Mouse (Mus musculus): ENCODE data around the gene Thy1.

The Thy1 gene

GRCm38 (mm10) chr9:44022100-44022847, 20.9 kb upstream of the Thy1 start:
- Histone ChIP-seq H3K27me3 (ENCODE audit: control insufficient read depth, insufficient read depth, low read length, poor library complexity, severe bottlenecking) (no peaks in the 10 kb centered on the region), H3K36me3 (ENCODE audit: control insufficient read depth, insufficient read depth, low read length, poor library complexity, severe bottlenecking) (no peaks in the 10 kb centered on the region)
- no peak for DNase-seq (ENCODE audit: low read depth, low spot score)

GRCm38 (mm10) chr9:44024096-44024495, 19.1 kb upstream of the Thy1 start:
- H3K27me3 ChIP-seq (ENCODE audit: control insufficient read depth, insufficient read depth, low read length, poor library complexity, severe bottlenecking): no peaks in the 10 kb centered on the region
- no peak for DNase-seq (ENCODE audit: low read depth, low spot score)
- no peaks in the 10 kb centered on the region for H3K36me3 ChIP-seq (ENCODE audit: control insufficient read depth, insufficient read depth, low read length, poor library complexity, severe bottlenecking)

- no peak for DNase-seq (ENCODE audit: low read depth, low spot score)
- H3K27me3 ChIP-seq (ENCODE audit: control insufficient read depth, insufficient read depth, low read length, poor library complexity, severe bottlenecking): no peaks in the 10 kb centered on the region
- no peaks in the 10 kb centered on the region for H3K36me3 ChIP-seq (ENCODE audit: control insufficient read depth, insufficient read depth, low read length, poor library complexity, severe bottlenecking)
Observed at GRCm38 (mm10) chr9:44029580-44030236, 13.5 kb upstream of the Thy1 start.

- Histone ChIP-seq H3K36me3 (ENCODE audit: control insufficient read depth, insufficient read depth, low read length, poor library complexity, severe bottlenecking) (no peaks in the 10 kb centered on the region), H3K27me3 (ENCODE audit: control insufficient read depth, insufficient read depth, low read length, poor library complexity, severe bottlenecking) (no peaks in the 10 kb centered on the region)
- DNase-seq (ENCODE audit: low read depth, low spot score): no peak
Observed at GRCm38 (mm10) chr9:44030646-44031045, 12.5 kb upstream of the Thy1 start.

- no peaks in the 10 kb centered on the region for H3K27me3 ChIP-seq (ENCODE audit: control insufficient read depth, insufficient read depth, low read length, poor library complexity, severe bottlenecking)
- no peak for DNase-seq (ENCODE audit: low read depth, low spot score)
- H3K36me3 ChIP-seq (ENCODE audit: control insufficient read depth, insufficient read depth, low read length, poor library complexity, severe bottlenecking): no peaks in the 10 kb centered on the region
Observed at GRCm38 (mm10) chr9:44031079-44031478, 12.1 kb upstream of the Thy1 start.

- Histone ChIP-seq H3K27me3 (ENCODE audit: control insufficient read depth, insufficient read depth, low read length, poor library complexity, severe bottlenecking) (no peaks in the 10 kb centered on the region), H3K36me3 (ENCODE audit: control insufficient read depth, insufficient read depth, low read length, poor library complexity, severe bottlenecking) (no peaks in the 10 kb centered on the region)
- no peak for DNase-seq (ENCODE audit: low read depth, low spot score)
Observed at GRCm38 (mm10) chr9:44031946-44032345, 11.2 kb upstream of the Thy1 start.

- DNase-seq (ENCODE audit: low read depth, low spot score): no peak
- no peaks in the 10 kb centered on the region for H3K36me3 ChIP-seq (ENCODE audit: control insufficient read depth, insufficient read depth, low read length, poor library complexity, severe bottlenecking)
- no peaks in the 10 kb centered on the region for H3K27me3 ChIP-seq (ENCODE audit: control insufficient read depth, insufficient read depth, low read length, poor library complexity, severe bottlenecking)
Observed at GRCm38 (mm10) chr9:44033317-44033716, 9.9 kb upstream of the Thy1 start.

GRCm38 (mm10) chr9:44033957-44034727, 9.0 kb upstream of the Thy1 start:
- no peak for DNase-seq (ENCODE audit: low read depth, low spot score)
- Histone ChIP-seq H3K27me3 (ENCODE audit: control insufficient read depth, insufficient read depth, low read length, poor library complexity, severe bottlenecking) (no peaks in the 10 kb centered on the region), H3K36me3 (ENCODE audit: control insufficient read depth, insufficient read depth, low read length, poor library complexity, severe bottlenecking) (no peaks in the 10 kb centered on the region)

GRCm38 (mm10) chr9:44037106-44037505, 6.1 kb upstream of the Thy1 start:
- H3K27me3 ChIP-seq (ENCODE audit: control insufficient read depth, insufficient read depth, low read length, poor library complexity, severe bottlenecking): no peaks in the 10 kb centered on the region
- DNase-seq (ENCODE audit: low read depth, low spot score): no peak
- no peaks in the 10 kb centered on the region for H3K36me3 ChIP-seq (ENCODE audit: control insufficient read depth, insufficient read depth, low read length, poor library complexity, severe bottlenecking)

GRCm38 (mm10) chr9:44041511-44042395, 1.4 kb upstream of the Thy1 start:
- H3K36me3 ChIP-seq (ENCODE audit: control insufficient read depth, insufficient read depth, low read length, poor library complexity, severe bottlenecking): no peaks in the 10 kb centered on the region
- DNase-seq (ENCODE audit: low read depth, low spot score): no peak
- H3K27me3 ChIP-seq (ENCODE audit: control insufficient read depth, insufficient read depth, low read length, poor library complexity, severe bottlenecking): no peaks in the 10 kb centered on the region

GRCm38 (mm10) chr9:44042396-44042680, 846 bp upstream of the Thy1 start:
- Histone ChIP-seq H3K27me3 (ENCODE audit: control insufficient read depth, insufficient read depth, low read length, poor library complexity, severe bottlenecking) (no peaks in the 10 kb centered on the region), H3K36me3 (ENCODE audit: control insufficient read depth, insufficient read depth, low read length, poor library complexity, severe bottlenecking) (no peaks in the 10 kb centered on the region)
- DNase-seq (ENCODE audit: low read depth, low spot score): no peak

- no peaks in the 10 kb centered on the region for H3K27me3 ChIP-seq (ENCODE audit: control insufficient read depth, insufficient read depth, low read length, poor library complexity, severe bottlenecking)
- DNase-seq (ENCODE audit: low read depth, low spot score): peak; percentile 17
- no peaks in the 10 kb centered on the region for H3K36me3 ChIP-seq (ENCODE audit: control insufficient read depth, insufficient read depth, low read length, poor library complexity, severe bottlenecking)
Observed at GRCm38 (mm10) chr9:44043708-44044425, 683 bp downstream of the Thy1 start.

- no peaks in the 10 kb centered on the region for H3K27me3 ChIP-seq (ENCODE audit: control insufficient read depth, insufficient read depth, low read length, poor library complexity, severe bottlenecking)
- DNase-seq (ENCODE audit: low read depth, low spot score): no peak
- no peaks in the 10 kb centered on the region for H3K36me3 ChIP-seq (ENCODE audit: control insufficient read depth, insufficient read depth, low read length, poor library complexity, severe bottlenecking)
Observed at GRCm38 (mm10) chr9:44044426-44045157, 1.4 kb downstream of the Thy1 start.
